Mouse (Mus musculus) brain, adult 2 months (tissue): ENCODE data around the gene Ccdc96.

Experiments used
- DNase-seq: peaks from one replicate; pipeline ENCODE4 v3.0.0; 2011; ENCODE audit warnings: low read depth, low spot score

The Ccdc96 gene

GRCm38 (mm10) chr5:36484171-36484990, at the start of gene Ccdc96, which contains the start of gene Tada2b:
Gene Ccdc96, plus strand, starts transcription at chr5:36484588.
Gene Tada2b, minus strand, starts transcription at chr5:36484285.
- DNase-seq: peak; percentile 100

DNA sequence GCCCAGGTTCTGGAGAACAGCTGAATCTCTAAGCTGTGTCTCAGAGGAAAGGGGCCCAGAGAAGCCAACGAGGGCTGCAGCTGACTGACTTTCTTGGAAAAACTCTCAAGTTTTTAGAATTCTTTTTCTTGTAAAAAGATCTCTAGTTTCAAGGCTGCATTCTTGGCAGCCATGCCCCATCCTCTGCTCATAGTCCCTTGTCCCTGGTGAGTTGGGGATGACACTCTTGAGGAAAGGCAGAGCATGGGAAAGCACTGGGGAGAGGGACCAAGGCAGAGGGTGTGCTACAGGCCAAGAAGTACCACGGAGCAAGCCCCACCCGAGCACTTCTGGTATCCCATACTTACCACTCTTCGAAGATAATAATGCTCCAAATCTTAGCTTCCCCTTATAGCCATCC, 47.5 kb upstream of the Ccdc96 start:
- no peak for DNase-seq

- DNase-seq: no peak
Observed at GRCm38 (mm10) chr5:36440741-36441140, 43.6 kb upstream of the Ccdc96 start.

- no peak for DNase-seq
Observed at GRCm38 (mm10) chr5:36444611-36445010, 39.8 kb upstream of the Ccdc96 start.

DNA sequence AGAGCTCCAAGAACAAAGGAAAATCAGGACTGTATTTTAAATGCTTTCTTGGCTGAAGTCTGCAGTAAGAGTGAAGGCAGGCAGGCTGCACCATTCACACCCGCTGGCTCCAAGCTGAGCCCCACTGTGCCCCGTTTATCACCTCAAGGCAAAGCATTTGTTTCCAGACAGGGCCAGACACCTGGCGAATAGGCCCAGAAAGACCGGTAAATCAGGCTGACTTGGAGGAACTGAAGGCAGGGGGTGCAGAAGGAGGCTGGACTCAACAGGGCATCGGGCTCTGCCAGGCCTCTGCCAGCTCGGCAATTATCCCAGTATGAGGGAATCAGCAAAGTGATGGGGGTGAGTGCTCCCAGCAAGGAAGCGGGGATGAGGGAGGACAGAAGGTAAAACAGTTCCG, 39.4 kb upstream of the Ccdc96 start:
- peak; percentile 82 for DNase-seq

DNA sequence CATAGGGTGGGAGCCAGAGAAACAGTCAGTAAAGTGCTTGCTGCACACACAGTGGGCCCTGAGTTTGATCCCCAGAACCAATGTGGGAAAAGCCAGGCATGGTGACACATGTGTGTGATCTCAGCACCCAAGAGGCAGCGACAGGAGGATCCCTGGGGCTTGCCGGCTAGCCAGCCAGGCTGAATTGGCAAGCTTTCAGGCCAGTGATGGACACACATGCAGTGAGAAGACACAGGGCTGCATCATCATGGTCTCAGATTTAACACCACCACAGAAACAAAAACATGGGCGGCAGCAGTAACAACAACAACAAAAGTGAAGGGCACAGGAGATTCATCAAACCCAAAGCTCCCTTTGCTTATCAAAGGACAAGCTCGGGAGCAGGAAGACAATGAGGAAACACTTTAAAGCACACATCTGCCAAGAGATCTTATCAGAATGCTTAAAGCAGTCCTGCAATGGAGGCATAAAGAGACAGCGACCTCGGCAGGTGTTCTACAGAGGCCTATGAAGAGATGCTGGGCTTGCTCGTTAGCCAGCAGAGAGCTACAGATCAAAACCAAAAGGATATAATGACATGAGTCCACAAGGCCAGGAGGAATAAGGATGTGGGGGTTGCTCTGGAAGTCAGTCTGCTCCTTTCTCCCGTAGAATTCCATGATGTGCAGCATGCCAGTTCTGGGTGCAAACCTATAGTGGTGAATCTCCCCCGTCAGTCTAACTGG, 38.1 kb upstream of the Ccdc96 start:
- no peak for DNase-seq

GRCm38 (mm10) chr5:36447872-36448271, 36.5 kb upstream of the Ccdc96 start:
- peak; percentile 66 for DNase-seq

- no peak for DNase-seq
Observed at GRCm38 (mm10) chr5:36449710-36450358, 34.6 kb upstream of the Ccdc96 start.

- DNase-seq: no peak
Observed at GRCm38 (mm10) chr5:36451119-36451518, 33.3 kb upstream of the Ccdc96 start.

DNA sequence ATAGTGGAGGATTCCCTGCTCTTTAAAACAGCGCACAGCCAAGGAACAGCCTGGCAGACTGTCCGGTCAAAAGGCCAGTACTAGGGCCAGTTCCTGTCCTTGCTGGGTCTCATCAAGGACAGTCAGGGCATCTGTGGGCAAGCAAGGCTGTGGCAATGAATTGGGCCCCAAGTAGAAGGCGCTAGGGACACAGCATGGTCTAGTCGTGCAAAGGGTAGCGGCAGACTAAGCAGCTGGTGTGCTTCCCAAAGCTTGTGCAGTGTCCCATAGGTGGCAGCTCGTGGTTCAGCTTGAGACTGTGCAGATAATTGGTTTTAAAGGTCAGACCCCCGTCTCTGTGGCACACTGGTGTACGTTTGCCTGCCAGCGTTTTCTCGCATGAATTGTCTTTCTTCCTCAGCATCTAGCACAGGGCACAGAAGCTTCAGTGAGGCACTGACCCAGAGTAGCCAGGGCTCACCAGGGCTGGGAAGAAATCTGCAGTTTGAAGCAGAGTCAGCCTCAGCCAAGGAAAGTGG, 32.5 kb upstream of the Ccdc96 start:
- no peak for DNase-seq

DNA sequence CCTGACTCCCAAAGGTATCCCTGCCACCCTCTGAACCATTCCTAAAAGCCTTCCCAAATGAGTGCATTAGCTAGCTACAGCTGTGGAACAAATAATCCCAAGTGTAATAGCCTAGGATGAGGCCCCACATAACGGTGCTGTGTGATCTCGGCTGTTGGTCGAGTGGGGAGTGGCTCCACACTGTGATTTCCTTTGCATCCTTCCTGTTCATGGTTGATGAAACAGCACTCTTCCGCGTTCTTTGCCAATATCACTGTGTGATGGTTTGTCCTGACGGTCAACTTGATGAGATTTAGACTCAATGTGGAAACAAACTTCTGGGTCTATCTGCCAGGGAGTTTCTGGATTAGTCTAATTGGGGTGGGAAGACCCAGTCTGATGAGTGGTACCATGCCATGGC, 31.6 kb upstream of the Ccdc96 start:
- DNase-seq: no peak

- no peak for DNase-seq
Observed at GRCm38 (mm10) chr5:36457706-36458105, 26.7 kb upstream of the Ccdc96 start.

DNA sequence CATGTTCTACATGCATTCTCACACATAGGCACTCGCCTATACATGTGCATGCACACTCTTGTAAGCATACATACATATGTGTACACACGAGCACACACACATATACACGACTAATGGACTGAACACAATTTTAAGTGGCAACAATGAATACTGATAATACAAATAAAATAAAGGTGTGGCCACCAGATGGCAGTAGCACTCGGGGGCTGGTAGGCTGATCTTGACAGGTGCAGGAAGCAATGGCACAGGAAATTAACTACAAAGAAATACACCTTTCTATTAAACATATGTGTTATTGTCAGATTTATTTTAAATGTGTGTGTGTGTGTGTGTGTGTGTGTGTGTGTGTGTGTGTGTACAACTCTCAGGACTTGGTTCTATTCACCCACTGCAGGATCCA, 25.5 kb upstream of the Ccdc96 start:
- DNase-seq: peak; percentile 66

- no peak for DNase-seq
Observed at GRCm38 (mm10) chr5:36460712-36461111, 23.7 kb upstream of the Ccdc96 start.

DNA sequence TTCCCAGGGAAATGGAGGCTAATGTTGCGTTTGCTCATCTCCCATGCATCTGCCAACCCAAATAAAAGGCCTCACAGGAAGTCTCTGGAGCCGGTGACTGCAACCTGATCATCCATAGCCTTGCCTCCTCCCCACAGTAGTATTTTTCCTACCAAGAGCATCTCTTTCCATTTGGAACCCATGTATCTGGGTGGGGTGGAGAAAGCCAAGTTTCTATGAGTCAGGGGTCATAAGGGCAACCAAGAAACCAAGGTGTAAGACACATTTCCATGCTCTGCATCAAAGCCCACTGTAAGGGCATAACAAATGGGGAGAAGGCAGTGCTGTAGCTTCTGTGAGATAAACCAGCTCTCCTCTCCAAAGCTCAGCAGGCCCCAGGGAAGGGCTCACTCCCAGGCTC, 23.2 kb upstream of the Ccdc96 start:
- DNase-seq: no peak

DNA sequence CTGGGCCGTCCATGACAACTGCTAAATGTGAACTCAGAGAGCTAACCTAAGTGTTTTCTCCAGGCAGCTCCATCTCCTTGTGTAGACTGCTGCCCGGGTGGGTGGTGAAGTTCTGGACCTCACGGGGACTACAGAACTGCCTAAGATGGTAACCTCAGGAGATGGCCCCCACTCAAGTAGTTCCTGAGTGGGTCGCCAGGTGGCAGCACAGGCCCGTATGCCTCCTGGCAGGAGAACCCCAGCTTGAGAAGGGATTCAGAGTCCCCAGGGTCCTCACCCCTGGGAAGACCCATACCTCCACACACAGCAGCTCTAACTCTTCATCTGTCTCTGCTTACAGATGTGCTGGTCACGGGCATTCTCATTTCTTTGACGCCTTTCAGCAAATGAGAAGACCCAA, 21.6 kb upstream of the Ccdc96 start:
- DNase-seq: peak; percentile 70

DNA sequence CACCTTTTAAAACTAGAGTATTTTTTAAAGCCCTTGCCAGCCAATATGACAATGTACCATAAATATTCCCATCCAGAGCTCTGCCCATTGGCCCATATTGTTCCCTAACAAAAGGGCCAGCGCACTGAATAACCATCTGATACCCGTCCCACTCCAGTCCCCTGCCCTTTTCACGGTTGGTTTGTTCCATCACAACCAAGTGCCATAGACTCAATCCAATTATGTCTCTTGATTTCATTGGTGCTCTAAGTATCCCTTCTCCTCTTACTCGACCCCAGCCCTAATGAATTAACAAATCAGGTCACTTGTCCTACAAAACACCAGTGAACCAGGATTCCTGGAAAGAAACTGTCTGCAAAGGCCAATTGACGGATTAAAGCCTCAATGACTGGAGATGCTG, 21.0 kb upstream of the Ccdc96 start:
- DNase-seq: no peak

- peak; percentile 100 for DNase-seq
Observed at GRCm38 (mm10) chr5:36464709-36465661, 19.4 kb upstream of the Ccdc96 start, which contains the start of gene Grpel1. Gene Grpel1, plus strand, starts transcription at chr5:36464998.

DNA sequence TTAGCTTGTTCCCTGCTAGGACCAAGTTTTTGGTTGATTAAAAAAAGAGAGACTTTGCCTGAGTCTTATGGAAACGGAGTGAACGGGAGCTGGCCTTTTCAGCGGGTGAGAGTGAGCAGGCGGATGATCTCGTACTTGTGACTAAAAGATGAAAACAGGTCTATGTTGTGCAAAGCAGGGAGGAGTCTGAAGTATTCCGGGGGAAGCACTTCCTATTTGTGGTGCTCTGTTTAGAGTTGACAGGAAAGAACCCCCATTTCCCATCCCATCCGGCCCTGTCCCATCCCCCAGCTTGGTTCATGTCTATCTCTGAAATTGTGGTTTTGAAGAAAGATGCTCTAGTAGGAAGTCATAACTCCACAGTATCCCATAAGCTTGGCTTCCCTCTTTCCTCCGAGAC, 18.5 kb upstream of the Ccdc96 start:
- DNase-seq: no peak

DNA sequence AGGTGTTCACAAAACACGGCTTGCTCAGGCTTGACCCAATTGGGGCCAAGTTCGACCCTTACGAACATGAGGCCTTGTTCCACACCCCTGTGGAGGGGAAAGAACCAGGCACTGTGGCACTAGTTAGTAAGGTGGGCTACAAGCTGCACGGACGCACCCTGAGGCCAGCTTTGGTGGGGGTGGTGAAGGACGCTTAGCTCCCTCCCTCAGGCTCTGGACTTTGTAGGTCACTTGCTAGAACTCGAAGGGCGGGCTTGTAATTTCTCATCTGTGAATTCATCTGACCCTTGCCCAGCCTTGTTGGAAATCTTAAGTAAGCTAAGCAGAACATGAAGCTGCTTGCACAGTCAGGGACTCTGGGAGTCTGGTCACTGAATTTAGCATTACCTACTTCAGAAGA, 13.2 kb upstream of the Ccdc96 start:
- no peak for DNase-seq
